Mouse (Mus musculus): Measurements from ENCODE around the gene Fmo9. TPM values are rescaled to one million over a fixed set of nuclear protein-coding genes. Genes with fewer than 3 reads are reported as not detected.

Fmo9 gene
- not detected in 2 replicates for polyA plus RNA-seq (2015; fragmentation: Nextera tagmentation; extraction: Ambion mirVana)

GRCm38 (mm10) chr1:166681745-166682144, at the start of gene Fmo9:
Fmo9 (minus strand) TSS chr1:166681845.
- Histone ChIP-seq H3K27ac (no peak within 1 kb of the TSS), H3K27me3 (replicated peaks) (no peaks in the 10 kb centered on the region), H3K4me3 (no peak within 1 kb of the TSS), H3K9me3 (no peaks in the 10 kb centered on the region), H3K9ac (no peak within 1 kb of the TSS), H3K36me3 (replicated peaks) (no peaks in the 10 kb centered on the region), H3K4me2 (no peak within 1 kb of the TSS), H3K4me1 (no peaks in the 10 kb centered on the region)
- no peak for ATAC-seq (replicated peaks)
- WGBS = 79% methylated on average over 1 of the region's 1 CpGs

- no peak overlapping the region for H3K4me2 ChIP-seq
- H3K27ac ChIP-seq = no peak overlapping the region
- H3K9ac ChIP-seq = no peak overlapping the region
- no peaks in the 10 kb centered on the region for H3K4me1 ChIP-seq
- H3K36me3 ChIP-seq (replicated peaks) = no peaks in the 10 kb centered on the region
- WGBS = 87% methylated on average over 4 of the region's 4 CpGs
- ATAC-seq (replicated peaks) = no peak
- H3K4me3 ChIP-seq = no peak overlapping the region
- no peaks in the 10 kb centered on the region for H3K9me3 ChIP-seq
- no peaks in the 10 kb centered on the region for H3K27me3 ChIP-seq (replicated peaks)
Observed at GRCm38 (mm10) chr1:166730886-166731285, 49.2 kb upstream of the Fmo9 start.

GRCm38 (mm10) chr1:166730215-166730614, 48.6 kb upstream of the Fmo9 start:
- WGBS = 72% methylated on average over 2 of the region's 2 CpGs
- Histone ChIP-seq H3K4me2 (no peak overlapping the region), H3K27me3 (replicated peaks) (no peaks in the 10 kb centered on the region), H3K4me3 (no peak overlapping the region), H3K27ac (no peak overlapping the region), H3K4me1 (no peaks in the 10 kb centered on the region), H3K36me3 (replicated peaks) (no peaks in the 10 kb centered on the region), H3K9me3 (no peaks in the 10 kb centered on the region), H3K9ac (no peak overlapping the region)
- ATAC-seq (replicated peaks) = no peak

GRCm38 (mm10) chr1:166710861-166711260, 29.2 kb upstream of the Fmo9 start:
- 89% methylated on average over 7 of the region's 7 CpGs for WGBS
- Histone ChIP-seq H3K4me1 (no peaks in the 10 kb centered on the region), H3K36me3 (replicated peaks) (no peaks in the 10 kb centered on the region), H3K9ac (no peak overlapping the region), H3K4me2 (no peak overlapping the region), H3K4me3 (no peak overlapping the region), H3K27me3 (replicated peaks) (no peaks in the 10 kb centered on the region), H3K9me3 (no peaks in the 10 kb centered on the region), H3K27ac (no peak overlapping the region)
- no peak for ATAC-seq (replicated peaks)

GRCm38 (mm10) chr1:166702270-166702912, 20.7 kb upstream of the Fmo9 start:
- WGBS = 60% methylated on average over 10 of the region's 10 CpGs
- no peaks in the 10 kb centered on the region for H3K4me1 ChIP-seq
- no peak overlapping the region for H3K4me3 ChIP-seq
- H3K27ac ChIP-seq = no peak overlapping the region
- H3K9me3 ChIP-seq = no peaks in the 10 kb centered on the region
- no peaks in the 10 kb centered on the region for H3K36me3 ChIP-seq (replicated peaks)
- no peak overlapping the region for H3K4me2 ChIP-seq
- no peaks in the 10 kb centered on the region for H3K27me3 ChIP-seq (replicated peaks)
- no peak for ATAC-seq (replicated peaks)
- no peak overlapping the region for H3K9ac ChIP-seq

- Histone ChIP-seq H3K4me1 (no peaks in the 10 kb centered on the region), H3K9me3 (no peaks in the 10 kb centered on the region), H3K36me3 (replicated peaks) (no peaks in the 10 kb centered on the region), H3K4me3 (no peak overlapping the region), H3K27ac (no peak overlapping the region), H3K9ac (no peak overlapping the region), H3K4me2 (no peak overlapping the region), H3K27me3 (replicated peaks) (no peaks in the 10 kb centered on the region)
- 78% methylated on average over 5 of the region's 5 CpGs for WGBS
- 0 out of 2 replicates have a peak, but pooled peaks have one; percentile 45 for ATAC-seq (replicated peaks)
Observed at GRCm38 (mm10) chr1:166669264-166669663, 12.4 kb downstream of the Fmo9 start.

- Histone ChIP-seq H3K9ac (no peak overlapping the region), H3K4me1 (no peaks in the 10 kb centered on the region), H3K9me3 (no peaks in the 10 kb centered on the region), H3K4me2 (no peak overlapping the region), H3K27me3 (replicated peaks) (no peaks in the 10 kb centered on the region), H3K27ac (no peak overlapping the region), H3K36me3 (replicated peaks) (no peaks in the 10 kb centered on the region), H3K4me3 (no peak overlapping the region)
- WGBS = 88% methylated on average over 8 of the region's 8 CpGs
- ATAC-seq (replicated peaks) = no peak
Observed at GRCm38 (mm10) chr1:166660800-166661199, 20.8 kb downstream of the Fmo9 start.

GRCm38 (mm10) chr1:166647593-166647992, 34.1 kb downstream of the Fmo9 start, which contains the start of gene Gm4847:
Gm4847 (minus strand) TSS chr1:166647693.
- H3K4me1 ChIP-seq = no peaks in the 10 kb centered on the region
- no peak within 1 kb of the TSS for H3K27ac ChIP-seq
- WGBS = 94% methylated on average over 2 of the region's 2 CpGs
- H3K4me3 ChIP-seq = no peak within 1 kb of the TSS
- no peaks in the 10 kb centered on the region for H3K27me3 ChIP-seq (replicated peaks)
- no peaks in the 10 kb centered on the region for H3K36me3 ChIP-seq (replicated peaks)
- no peaks in the 10 kb centered on the region for H3K9me3 ChIP-seq
- ATAC-seq (replicated peaks) = no peak
- no peak within 1 kb of the TSS for H3K4me2 ChIP-seq
- H3K9ac ChIP-seq = no peak within 1 kb of the TSS

Small RNA genes within 50 kb of the gene (microRNA-seq; reads per million reads assigned to microRNA genes)
- not detected for gene Gm22992

Other genes with a start within 250 kb of the Fmo9 start
- gene Gm4846, start 184.3 kb downstream of the Fmo9 start, polyA plus RNA-seq (2015; fragmentation: Nextera tagmentation; extraction: Ambion mirVana) = not detected in 2 replicates
- gene Gm4847, start 34.2 kb downstream of the Fmo9 start, polyA plus RNA-seq (2015; fragmentation: Nextera tagmentation; extraction: Ambion mirVana) = not detected in 2 replicates